In genomic region chr8:117226306-117226705, GRCm38 (mm10) we compare ENCODE assay signal across 14 mouse cellular contexts.
"Had no signal": no experiment of that assay in that cellular context is flagged by ENCODE, and none has a peak within 500 bp of the region (broad histone marks: within the 10 kb centered on the region; RNA-seq: fewer than 3 reads in every experiment).

No protein-coding gene starts in this region.

- H3K4me3 ChIP-seq: limb, embryonic 15.5 days; midbrain, embryonic 10.5 days; myocyte; neural tube, embryonic 15.5 days had no signal

- H3K4me1 ChIP-seq: limb, embryonic 15.5 days; midbrain, embryonic 10.5 days had no signal

- DNase-seq: layer of hippocampus, adult 9-11 months; layer of hippocampus, postnatal 36 days; lung, embryonic 14.5 days; lung, postnatal 10 days; lung, postnatal 4 days; midbrain, embryonic 14.5 days; thymus, adult 18-20 months; thymus, postnatal 14 days had no signal

- H3K27ac ChIP-seq: hindbrain, postnatal 0 days; kidney, postnatal 0 days; limb, embryonic 15.5 days; midbrain, embryonic 10.5 days; neural tube, embryonic 15.5 days had no signal

- H3K4me2 ChIP-seq: limb, embryonic 15.5 days; lung, embryonic 14.5 days; neural tube, embryonic 15.5 days had no signal

- H3K9ac ChIP-seq: limb, embryonic 15.5 days; lung, embryonic 14.5 days; neural tube, embryonic 15.5 days had no signal

- H3K9me3 ChIP-seq: limb, embryonic 15.5 days; midbrain, embryonic 10.5 days; neural tube, embryonic 15.5 days had no signal

- H3K27me3 ChIP-seq: limb, embryonic 15.5 days; neural tube, embryonic 15.5 days had no signal

- ATAC-seq: hindbrain, postnatal 0 days had no signal

- H3K36me3 ChIP-seq: limb, embryonic 15.5 days; midbrain, embryonic 10.5 days; neural tube, embryonic 15.5 days had no signal
